Mouse (Mus musculus) lung, postnatal 0 days (tissue): ENCODE data around the gene Itgad. TPM values are rescaled to one million over a fixed set of nuclear protein-coding genes. Genes with fewer than 3 reads are reported as not detected.

Source experiments
- ATAC-seq: fragments of 200-750 bp; cut with Nextera tagmentation; 2 replicates; pipeline ENCODE4 v1.8.0; 2017; ENCODE audit warnings: moderate library complexity
- DNase-seq: peaks from one replicate; pipeline ENCODE4 v3.0.0-alpha.2; 2016; ENCODE audit warnings: low spot score
- H3K27ac ChIP-seq: fragments of 300-500 bp; sonication (generic); 2 replicates; pipeline ENCODE4 v1.5.1; 2014; ENCODE audit warnings: antibody characterized with exemption, mild to moderate bottlenecking, low read length, mixed read lengths
- H3K27me3 ChIP-seq: fragments of 300-500 bp; sonication (generic); replicated peaks from 2 replicates; pipeline ENCODE4 v1.6.1; 2014; ENCODE audit warnings: low read length, mixed read lengths; ENCODE audit not compliant: insufficient read depth
- H3K36me3 ChIP-seq: fragments of 300-500 bp; sonication (generic); 2 replicates; pipeline ENCODE4 v1.6.1; 2014; ENCODE audit warnings: low read length, mixed read lengths; ENCODE audit not compliant: insufficient read depth
- H3K4me1 ChIP-seq: fragments of 300-500 bp; sonication (generic); 2 replicates; pipeline ENCODE4 v1.6.1; 2014; ENCODE audit warnings: antibody characterized with exemption, low read depth, low read length, mixed read lengths; ENCODE audit not compliant: insufficient read depth
- H3K4me2 ChIP-seq: fragments of 300-500 bp; sonication (generic); replicated peaks from 2 replicates; pipeline ENCODE4 v1.6.1; 2014; ENCODE audit warnings: low read depth, mild to moderate bottlenecking, low read length, moderate library complexity, mixed read lengths
- H3K4me3 ChIP-seq: fragments of 300-500 bp; sonication (generic); 2 replicates; pipeline ENCODE4 v1.5.1; 2014; ENCODE audit warnings: low read depth, low read length
- H3K9ac ChIP-seq: fragments of 300-500 bp; sonication (generic); replicated peaks from 2 replicates; pipeline ENCODE4 v1.6.1; 2014; ENCODE audit warnings: low read depth, mild to moderate bottlenecking
- H3K9me3 ChIP-seq: fragments of 300-500 bp; sonication (generic); 2 replicates; pipeline ENCODE4 v1.6.1; 2016; ENCODE audit warnings: low read length, mixed read lengths
- CTCF ChIP-seq: IDR thresholded peaks from 2 replicates; pipeline ENCODE4 v1.5.1; 2016; ENCODE audit warnings: antibody characterized with exemption, mild to moderate bottlenecking
- EP300 ChIP-seq: IDR thresholded peaks from 2 replicates; pipeline ENCODE4 v1.6.1; 2016; ENCODE audit warnings: antibody characterized with exemption, mild to moderate bottlenecking, control low read depth
- WGBS: fragments of 180-500 bp; shearing (Covaris S2); extraction: QIAGEN DNeasy Blood & Tissue Kit; methylation state at CpG from one replicate; pipeline ENCODE4 v1.1.7; 2014; 5-methylcytosine and 5-hydroxymethylcytosine counted together
- polyA plus RNA-seq: library from polyadenylated mRNA; unstranded; fragments of >200 nt; fragmentation: Nextera tagmentation; extraction: Ambion mirVana; gene quantifications from 2 replicates; pipeline ENCODE4 v1.2.1, GENCODE M21; 2015

Itgad gene
- polyA plus RNA-seq, 1 experiment from 2014 or later: 0.14 TPM

DNA sequence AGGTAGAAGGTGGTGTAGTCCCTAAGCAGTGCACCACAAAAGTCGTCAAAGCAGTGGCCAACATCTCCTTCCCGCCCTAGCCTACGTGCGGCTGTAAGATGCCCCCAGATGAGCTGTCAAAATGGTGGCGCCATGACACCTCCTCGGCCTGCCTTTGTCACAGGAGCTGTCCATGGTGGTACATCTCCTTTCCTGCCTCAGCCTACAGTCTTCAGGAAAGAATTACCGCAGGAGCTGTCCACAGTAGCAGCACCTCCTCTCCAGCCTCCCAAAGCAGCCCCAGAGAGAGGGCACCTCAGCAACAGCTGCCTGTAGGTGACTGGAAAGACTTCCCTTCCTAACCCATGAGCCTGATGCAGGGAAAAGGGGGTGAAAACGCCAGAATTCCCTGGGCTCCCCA lies 77.6 kb downstream of the Itgad start:
- DNase-seq (no peak), ATAC-seq (no peak)
- Histone ChIP-seq H3K36me3 (no peaks in the 10 kb centered on the region), H3K9me3 (no peaks in the 10 kb centered on the region), H3K27ac (no peak overlapping the region), H3K27me3 (no peaks in the 10 kb centered on the region), H3K9ac (no peak overlapping the region), H3K4me3 (no peak overlapping the region), H3K4me1 (peaks cover under 1% of the 10 kb centered on the region; the same call in 1 of the 2 replicates), H3K4me2 (no peak overlapping the region)
- TF ChIP-seq EP300: no peak
- no peak for TF ChIP-seq CTCF
- WGBS: 37% methylated on average over 8 of the region's 8 CpGs

DNA sequence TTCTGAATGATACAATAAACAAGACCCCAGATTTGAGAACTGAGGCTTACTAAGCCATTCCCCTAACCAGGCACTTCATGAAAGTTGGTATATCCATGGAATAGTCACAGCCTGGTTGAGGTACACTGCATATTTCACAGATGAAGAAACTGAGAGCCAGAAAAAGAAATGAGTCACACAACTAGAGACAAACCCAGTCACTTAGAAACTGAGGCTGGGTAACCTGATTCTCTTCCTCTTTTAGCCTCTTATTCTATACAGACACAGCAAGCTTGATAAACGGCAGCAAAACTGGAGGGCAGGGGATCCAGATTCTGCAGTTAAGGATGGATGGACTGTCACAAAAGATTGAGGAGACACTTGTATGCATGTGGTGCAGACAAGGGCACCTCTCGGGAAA lies 80.6 kb downstream of the Itgad start:
- TF ChIP-seq CTCF (no peak), EP300 (no peak)
- no peaks in the 10 kb centered on the region for H3K9me3 ChIP-seq
- no peak overlapping the region for H3K9ac ChIP-seq
- DNase-seq (no peak), ATAC-seq (no peak)
- H3K36me3 ChIP-seq: no peaks in the 10 kb centered on the region; the same call in 1 of the 2 replicates
- H3K4me1 ChIP-seq: peaks cover 3% of the 10 kb centered on the region; the same call in 1 of the 2 replicates
- H3K27me3 ChIP-seq: no peaks in the 10 kb centered on the region
- H3K4me3 ChIP-seq: no peak overlapping the region
- 79% methylated on average over 2 of the region's 2 CpGs for WGBS
- H3K4me2 ChIP-seq: no peak overlapping the region
- no peak overlapping the region for H3K27ac ChIP-seq

DNA sequence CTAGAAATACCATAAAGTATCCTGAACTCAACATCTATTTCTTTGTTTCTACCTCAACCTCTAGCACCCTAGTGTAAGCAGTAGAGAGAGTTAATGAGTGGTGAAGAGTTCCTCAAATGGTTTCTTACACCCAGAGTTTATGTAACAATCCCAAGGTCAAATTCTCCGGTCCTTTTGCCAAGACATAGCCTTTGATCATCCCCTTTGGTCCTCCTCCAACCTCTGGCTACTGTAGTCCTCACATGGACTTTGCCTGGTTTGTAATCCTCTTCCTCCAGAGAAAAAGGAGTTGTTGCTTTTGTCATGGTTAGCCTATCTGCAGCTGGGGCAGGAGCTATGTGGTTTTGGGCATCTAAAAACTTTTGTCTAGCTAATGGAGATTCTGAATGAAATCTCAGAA lies 81.3 kb downstream of the Itgad start:
- Histone ChIP-seq H3K4me3 (no peak overlapping the region), H3K9ac (no peak overlapping the region), H3K4me1 (peaks cover 3% of the 10 kb centered on the region; the same call in 1 of the 2 replicates), H3K27me3 (no peaks in the 10 kb centered on the region), H3K4me2 (no peak overlapping the region), H3K9me3 (no peaks in the 10 kb centered on the region), H3K36me3 (no peaks in the 10 kb centered on the region; the same call in 1 of the 2 replicates), H3K27ac (no peak overlapping the region)
- TF ChIP-seq EP300 (no peak), CTCF (no peak)
- DNase-seq (no peak), ATAC-seq (no peak)
- WGBS: 57% methylated on average over 1 of the region's 1 CpGs

DNA sequence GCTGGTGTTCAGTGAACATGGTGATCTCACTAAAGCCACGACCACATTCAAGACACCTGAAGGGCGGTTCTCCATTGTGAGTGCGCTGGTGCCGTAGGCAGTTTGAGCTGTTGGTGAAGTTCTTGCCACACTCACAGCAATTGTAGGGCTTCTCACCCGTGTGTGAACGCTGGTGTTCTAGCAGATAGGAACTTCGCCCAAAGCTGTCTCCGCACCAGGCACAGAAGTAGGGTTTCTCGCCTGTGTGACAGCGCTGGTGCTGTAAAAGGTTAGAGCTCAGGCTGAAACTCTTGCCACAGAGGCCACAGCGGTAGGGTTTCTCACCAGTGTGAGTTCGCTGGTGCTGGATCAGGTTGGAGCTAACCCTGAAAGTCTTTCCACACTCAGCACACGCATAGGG lies 82.2 kb downstream of the Itgad start:
- H3K4me3 ChIP-seq: no peak overlapping the region
- peak overlapping the region; percentile 76; the same call in 1 of the 2 replicates for H3K9ac ChIP-seq

DNA sequence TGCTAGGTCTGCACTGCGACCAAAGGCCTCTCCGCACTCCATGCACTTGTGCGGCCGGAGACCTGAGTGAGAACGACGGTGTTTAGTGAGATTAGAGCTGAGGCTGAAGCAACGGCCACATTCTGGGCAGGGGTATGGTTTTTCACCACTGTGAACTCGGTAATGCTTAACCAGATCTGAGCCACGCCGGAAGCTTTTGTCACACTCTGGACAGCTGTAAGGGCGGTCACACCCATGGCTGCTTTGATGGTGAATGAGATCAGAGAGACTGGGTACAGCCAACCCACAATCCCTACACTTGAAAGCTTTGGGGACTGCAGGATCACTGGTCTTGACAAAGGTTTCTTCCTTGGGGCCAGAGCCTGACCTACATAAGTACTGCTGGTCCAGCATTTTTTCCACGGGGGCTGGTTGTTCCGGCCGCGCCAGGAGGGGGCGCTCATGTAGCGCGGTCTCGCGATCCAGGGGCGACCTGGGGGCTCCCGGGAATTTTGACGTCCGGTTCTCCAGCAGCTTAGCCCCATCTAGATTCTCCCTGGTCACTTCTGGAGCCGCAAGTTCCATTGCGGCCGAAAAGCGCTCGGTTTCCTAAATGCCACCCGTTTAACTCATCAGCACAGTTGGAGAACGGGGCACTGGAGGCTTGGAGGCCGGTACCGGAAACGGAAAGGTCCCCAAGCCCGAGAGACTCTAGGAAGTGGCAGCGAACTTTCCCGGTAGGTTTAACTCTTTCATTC lies 82.8 kb downstream of the Itgad start, which contains the start of gene Armc5:
Gene Armc5 (plus strand): TSS at position 487 of the 737 bp plus-strand sequence.
- H3K9ac ChIP-seq: peak within 1 kb of the TSS; percentile 76
- peak; percentile 36 for ATAC-seq
- WGBS: 23% methylated on average over 37 of the region's 37 CpGs

More for the DNA sequence above, 82.2 kb downstream of the Itgad start:
- WGBS: 92% methylated on average over 13 of the region's 13 CpGs
- Histone ChIP-seq H3K4me1 (peaks cover 3% of the 10 kb centered on the region; the same call in 1 of the 2 replicates), H3K27ac (peak overlapping the region; percentile 99; the same call in 1 of the 2 replicates), H3K4me2 (no peak overlapping the region), H3K36me3 (peaks cover 3% of the 10 kb centered on the region; the same call in 1 of the 2 replicates), H3K27me3 (no peaks in the 10 kb centered on the region), H3K9me3 (no peaks in the 10 kb centered on the region)
- TF ChIP-seq EP300: no peak
- TF ChIP-seq CTCF: no peak
- DNase-seq (no peak), ATAC-seq (no peak)

DNA sequence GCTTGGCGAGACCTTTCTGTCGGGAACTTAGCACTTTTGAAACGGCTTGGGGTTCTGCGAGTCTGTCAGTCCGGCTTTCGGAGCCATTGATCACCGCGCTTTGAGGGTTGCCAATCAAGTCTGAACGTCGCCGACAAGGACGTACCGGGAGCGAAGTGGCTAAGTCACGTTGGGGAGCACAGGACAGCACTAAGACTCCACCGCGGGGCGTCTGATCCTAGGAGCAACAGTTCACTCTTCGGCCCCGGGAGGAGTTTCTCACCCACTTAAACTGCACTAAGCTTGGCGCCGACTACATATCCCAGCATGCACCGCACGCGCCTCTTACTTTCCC lies 83.4 kb downstream of the Itgad start:
- Histone ChIP-seq H3K9me3 (no peaks in the 10 kb centered on the region), H3K27ac (peak overlapping the region; percentile 99), H3K4me3 (peak overlapping the region; percentile 82), H3K4me1 (peaks cover 3% of the 10 kb centered on the region; the same call in 1 of the 2 replicates), H3K36me3 (peaks cover 4% of the 10 kb centered on the region; the same call in 1 of the 2 replicates), H3K27me3 (no peaks in the 10 kb centered on the region), H3K9ac (peak overlapping the region; percentile 76), H3K4me2 (peak overlapping the region; percentile 74)
- DNase-seq: no peak
- WGBS: under 1% methylated on average over 25 of the region's 25 CpGs
- ATAC-seq: no peak
- TF ChIP-seq CTCF: no peak
- TF ChIP-seq EP300: peak; percentile 22

More for the DNA sequence above, 82.8 kb downstream of the Itgad start, which contains the start of gene Armc5:
- peak; percentile 90 for DNase-seq
- Histone ChIP-seq H3K27me3 (no peaks in the 10 kb centered on the region), H3K4me2 (peak within 1 kb of the TSS; percentile 74), H3K27ac (peak within 1 kb of the TSS; percentile 99), H3K9me3 (no peaks in the 10 kb centered on the region), H3K4me3 (peak within 1 kb of the TSS; percentile 82), H3K4me1 (peaks cover 3% of the 10 kb centered on the region; the same call in 1 of the 2 replicates), H3K36me3 (peaks cover 4% of the 10 kb centered on the region; the same call in 1 of the 2 replicates)
- peak; percentile 85 for TF ChIP-seq CTCF
- peak; percentile 34; the same call in 1 of the 2 replicates for TF ChIP-seq EP300
